Mouse (Mus musculus) heart, embryonic 14.5 days (tissue): ENCODE results near the gene Braf. TPM values are rescaled to one million over a fixed set of nuclear protein-coding genes. Genes with fewer than 3 reads are reported as not detected.
"Not testable (repeated sequence)": the region's sequence is repeated elsewhere in the genome, so short reads cannot be mapped to it uniquely, and the experiment has no call there.

Experiments used
- ATAC-seq: fragments of 200-750 bp; cut with Nextera tagmentation; 2 replicates; pipeline ENCODE4 v1.8.0; 2017; ENCODE audit warnings: low read depth, moderate TSS enrichment; ENCODE audit not compliant: insufficient number of reproducible peaks, insufficient read depth, low FRiP score
- H3K27ac ChIP-seq, 2 experiments: fragments of 200-500 bp in 1 of 2; fragments of 300-500 bp in 1 of 2; sonication (generic) in 1 of 2; replicated peaks in 1 of 2; 2 replicates each; pipeline ENCODE4 v1.5.1; 2012 to 2014; ENCODE audit warnings: low read depth in 2 of 2, low read length in 2 of 2, control low read depth in 1 of 2, mild to moderate bottlenecking in 1 of 2, mixed read lengths in 1 of 2; ENCODE audit not compliant: control insufficient read depth in 1 of 2, insufficient read depth in 1 of 2
- H3K27me3 ChIP-seq: fragments of 300-500 bp; sonication (generic); 2 replicates; pipeline ENCODE4 v1.6.1; 2014; ENCODE audit warnings: mild to moderate bottlenecking, low read length, control low read depth; ENCODE audit not compliant: control insufficient read depth, insufficient read depth
- H3K36me3 ChIP-seq: fragments of 300-500 bp; sonication (generic); 2 replicates; pipeline ENCODE4 v1.6.1; 2014; ENCODE audit warnings: mild to moderate bottlenecking, control low read depth, low read length, mixed read lengths; ENCODE audit not compliant: control insufficient read depth, insufficient read depth
- H3K4me1 ChIP-seq, 2 experiments: fragments of 200-500 bp in 1 of 2; fragments of 300-500 bp in 1 of 2; sonication (generic) in 1 of 2; 2 replicates each; pipeline ENCODE4 v1.6.1; 2012 to 2014; ENCODE audit warnings: low read length in 2 of 2, control low read depth in 1 of 2, mixed read lengths in 1 of 2; ENCODE audit not compliant: control insufficient read depth in 2 of 2, insufficient read depth in 2 of 2
- H3K4me2 ChIP-seq: fragments of 300-500 bp; sonication (generic); 2 replicates; pipeline ENCODE4 v1.6.1; 2014; ENCODE audit warnings: mild to moderate bottlenecking, low read length
- H3K4me3 ChIP-seq, 2 experiments: fragments of 200-500 bp in 1 of 2; fragments of 300-500 bp in 1 of 2; sonication (generic) in 1 of 2; 2 replicates each; pipeline ENCODE4 v1.5.1; 2012 to 2014; ENCODE audit warnings: low read length in 2 of 2, mild to moderate bottlenecking in 2 of 2, control low read depth in 1 of 2, low read depth in 1 of 2, moderate library complexity in 1 of 2; ENCODE audit not compliant: control insufficient read depth in 1 of 2, insufficient read depth in 1 of 2
- H3K9ac ChIP-seq: fragments of 300-500 bp; sonication (generic); 2 replicates; pipeline ENCODE4 v1.6.1; 2014; ENCODE audit warnings: mild to moderate bottlenecking, low read length
- H3K9me3 ChIP-seq: fragments of 300-500 bp; sonication (generic); 2 replicates; pipeline ENCODE4 v1.6.1; 2016; ENCODE audit warnings: low read length, control low read depth; ENCODE audit not compliant: control insufficient read depth
- WGBS: fragments of 180-500 bp; shearing (Covaris S2); extraction: QIAGEN DNeasy Blood & Tissue Kit; methylation state at CpG from one replicate; pipeline ENCODE4 v1.1.7; 2014; 5-methylcytosine and 5-hydroxymethylcytosine counted together
- polyA plus RNA-seq: library from polyadenylated mRNA; unstranded; fragments of >200 nt; fragmentation: Nextera tagmentation; extraction: Ambion mirVana; gene quantifications from 2 replicates; pipeline ENCODE4 v1.2.1, GENCODE M21; 2014

The Braf gene
- polyA plus RNA-seq, 1 experiment from 2014 or later = 10.9 TPM

- ATAC-seq = no peak
- WGBS = 94% methylated on average over 4 of the region's 4 CpGs
- Histone ChIP-seq H3K36me3 (0 out of 2 replicates have a peak, but pooled peaks cover 3% of the 10 kb centered on the region), H3K9me3 (no peaks in the 10 kb centered on the region), H3K27ac (no peak overlapping the region), H3K27me3 (no peaks in the 10 kb centered on the region), H3K4me3 (no peak overlapping the region), H3K4me2 (no peak overlapping the region), H3K4me1 (no peaks in the 10 kb centered on the region), H3K9ac (no peak overlapping the region)
These were observed 19.6 kb downstream of the Braf start for GRCm38 (mm10) chr6:39705625-39706024.

- Histone ChIP-seq H3K9ac (no peak overlapping the region), H3K36me3 (no peaks in the 10 kb centered on the region), H3K4me1 (no peaks in the 10 kb centered on the region), H3K4me3 (no peak overlapping the region), H3K27me3 (no peaks in the 10 kb centered on the region), H3K9me3 (no peaks in the 10 kb centered on the region), H3K27ac (no peak overlapping the region), H3K4me2 (no peak overlapping the region)
- WGBS = 88% methylated on average over 1 of the region's 1 CpGs
- no peak for ATAC-seq
These were observed 32.1 kb downstream of the Braf start for GRCm38 (mm10) chr6:39693126-39693525.

GRCm38 (mm10) chr6:39686839-39687238, 38.4 kb downstream of the Braf start:
- H3K9me3 ChIP-seq, H3K36me3 ChIP-seq, H3K27ac ChIP-seq, H3K4me2 ChIP-seq, H3K27me3 ChIP-seq, ATAC-seq, H3K4me3 ChIP-seq, H3K9ac ChIP-seq, H3K4me1 ChIP-seq: not testable (repeated sequence)

GRCm38 (mm10) chr6:39681795-39682194, 43.5 kb downstream of the Braf start:
- no peaks in the 10 kb centered on the region for H3K9me3 ChIP-seq
- no peak overlapping the region for H3K27ac ChIP-seq
- no peak overlapping the region for H3K4me3 ChIP-seq
- ATAC-seq = no peak
- WGBS = 87% methylated on average over 5 of the region's 5 CpGs
- H3K9ac ChIP-seq = no peak overlapping the region
- H3K36me3 ChIP-seq = peaks cover 7% of the 10 kb centered on the region
- H3K4me2 ChIP-seq = no peak overlapping the region
- no peaks in the 10 kb centered on the region for H3K27me3 ChIP-seq
- peaks cover 0 to 6% of the 10 kb centered on the region in 2 experiments; a peak in 2 of 4 replicates for H3K4me1 ChIP-seq

- 22% methylated on average over 4 of the region's 4 CpGs for WGBS
- no peak for ATAC-seq
These were observed 44.7 kb downstream of the Braf start for GRCm38 (mm10) chr6:39680524-39680923.

GRCm38 (mm10) chr6:39678241-39678640, 47.0 kb downstream of the Braf start:
- H3K36me3 ChIP-seq = peaks cover 20% of the 10 kb centered on the region
- 100% methylated on average over 1 of the region's 1 CpGs for WGBS
- no peak overlapping the region for H3K27ac ChIP-seq
- H3K4me2 ChIP-seq = no peak overlapping the region
- H3K27me3 ChIP-seq = no peaks in the 10 kb centered on the region
- H3K4me1 ChIP-seq = peaks cover 0 to 6% of the 10 kb centered on the region in 2 experiments; a peak in 2 of 4 replicates
- no peak for ATAC-seq
- H3K4me3 ChIP-seq = no peak overlapping the region
- H3K9me3 ChIP-seq = no peaks in the 10 kb centered on the region
- H3K9ac ChIP-seq = no peak overlapping the region

More at GRCm38 (mm10) chr6:39680524-39680923, 44.7 kb downstream of the Braf start:
- Histone ChIP-seq H3K4me1 (peaks cover 0 to 6% of the 10 kb centered on the region in 2 experiments; a peak in 2 of 4 replicates), H3K4me2 (no peak overlapping the region), H3K27ac (no peak overlapping the region), H3K4me3 (no peak overlapping the region), H3K27me3 (no peaks in the 10 kb centered on the region), H3K9ac (no peak overlapping the region), H3K9me3 (no peaks in the 10 kb centered on the region), H3K36me3 (peaks cover 15% of the 10 kb centered on the region)

- no peak for ATAC-seq
- no peaks in the 10 kb centered on the region for H3K27me3 ChIP-seq
- 87% methylated on average over 7 of the region's 7 CpGs for WGBS
- H3K36me3 ChIP-seq = peaks cover 20% of the 10 kb centered on the region
- no peak overlapping the region for H3K4me3 ChIP-seq
- no peak overlapping the region for H3K27ac ChIP-seq
- no peak overlapping the region for H3K9ac ChIP-seq
- H3K9me3 ChIP-seq = no peaks in the 10 kb centered on the region
- no peaks in the 10 kb centered on the region for H3K4me1 ChIP-seq
- H3K4me2 ChIP-seq = no peak overlapping the region
These were observed 50.2 kb downstream of the Braf start for GRCm38 (mm10) chr6:39675081-39675480.

- no peak overlapping the region for H3K27ac ChIP-seq
- H3K9me3 ChIP-seq = no peaks in the 10 kb centered on the region
- no peak overlapping the region for H3K9ac ChIP-seq
- 94% methylated on average over 2 of the region's 2 CpGs for WGBS
- no peaks in the 10 kb centered on the region for H3K27me3 ChIP-seq
- no peak for ATAC-seq
- H3K4me1 ChIP-seq = peaks cover 4 to 8% of the 10 kb centered on the region in 2 experiments
- no peak overlapping the region for H3K4me3 ChIP-seq
- H3K36me3 ChIP-seq = peaks cover 52% of the 10 kb centered on the region
- no peak overlapping the region for H3K4me2 ChIP-seq
These were observed 114.0 kb downstream of the Braf start for GRCm38 (mm10) chr6:39611296-39611695.
